Mouse (Mus musculus) heart, postnatal 14 days (tissue): Measurements from ENCODE around the gene Col4a2. TPM values are rescaled to one million over a fixed set of nuclear protein-coding genes. Genes with fewer than 3 reads are reported as not detected.
"Not testable (repeated sequence)": the region's sequence is repeated elsewhere in the genome, so short reads cannot be mapped to it uniquely, and the experiment has no call there.

ENCODE experiments used
- DNase-seq, 2 experiments: peaks; one replicate each; pipeline ENCODE4 v3.0.0; 2021 to 2022
- intact Hi-C: fragments of 180-260 bp; cut with DNase I; formaldehyde crosslinking; loops from one replicate; pipeline ENCODE4 v1.15.1; 2025
- total RNA-seq, 2 experiments: library from RNA; stranded (reverse); gene quantifications; 2 replicates each; pipeline ENCODE4 v1.2.3; 2021

Col4a2 gene
- total RNA-seq, 2 experiments from 2014 or later: 570 to 571 TPM

DNA sequence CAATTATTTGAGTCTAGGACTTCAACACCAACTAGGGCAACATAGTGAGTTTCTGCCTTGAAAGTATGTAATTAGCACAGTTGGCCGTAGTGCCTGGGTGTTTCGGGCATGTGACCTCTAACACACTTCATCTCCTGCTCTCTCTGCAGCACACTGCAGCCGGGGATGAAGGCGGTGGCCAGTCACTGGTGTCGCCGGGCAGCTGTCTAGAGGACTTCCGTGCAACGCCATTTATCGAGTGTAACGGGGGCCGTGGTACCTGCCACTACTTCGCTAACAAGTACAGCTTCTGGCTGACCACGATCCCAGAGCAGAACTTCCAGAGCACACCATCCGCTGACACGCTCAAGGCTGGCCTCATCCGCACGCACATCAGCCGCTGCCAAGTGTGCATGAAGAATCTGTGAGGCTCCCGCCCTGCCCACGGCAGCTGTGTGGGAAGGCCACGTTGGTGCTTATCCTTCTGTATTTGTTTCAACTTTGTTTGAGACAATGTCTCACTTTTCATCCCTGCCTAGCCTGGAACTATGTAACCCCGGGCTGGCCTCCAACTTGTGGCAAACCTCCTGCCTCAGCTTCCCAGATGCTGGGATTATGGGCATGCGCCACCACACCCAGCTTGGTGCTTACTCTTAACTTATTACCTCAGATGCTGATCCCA is 135.4 kb downstream of the Col4a2 start:
- intact Hi-C loops: no loop called here
- DNase-seq: no peak

DNA sequence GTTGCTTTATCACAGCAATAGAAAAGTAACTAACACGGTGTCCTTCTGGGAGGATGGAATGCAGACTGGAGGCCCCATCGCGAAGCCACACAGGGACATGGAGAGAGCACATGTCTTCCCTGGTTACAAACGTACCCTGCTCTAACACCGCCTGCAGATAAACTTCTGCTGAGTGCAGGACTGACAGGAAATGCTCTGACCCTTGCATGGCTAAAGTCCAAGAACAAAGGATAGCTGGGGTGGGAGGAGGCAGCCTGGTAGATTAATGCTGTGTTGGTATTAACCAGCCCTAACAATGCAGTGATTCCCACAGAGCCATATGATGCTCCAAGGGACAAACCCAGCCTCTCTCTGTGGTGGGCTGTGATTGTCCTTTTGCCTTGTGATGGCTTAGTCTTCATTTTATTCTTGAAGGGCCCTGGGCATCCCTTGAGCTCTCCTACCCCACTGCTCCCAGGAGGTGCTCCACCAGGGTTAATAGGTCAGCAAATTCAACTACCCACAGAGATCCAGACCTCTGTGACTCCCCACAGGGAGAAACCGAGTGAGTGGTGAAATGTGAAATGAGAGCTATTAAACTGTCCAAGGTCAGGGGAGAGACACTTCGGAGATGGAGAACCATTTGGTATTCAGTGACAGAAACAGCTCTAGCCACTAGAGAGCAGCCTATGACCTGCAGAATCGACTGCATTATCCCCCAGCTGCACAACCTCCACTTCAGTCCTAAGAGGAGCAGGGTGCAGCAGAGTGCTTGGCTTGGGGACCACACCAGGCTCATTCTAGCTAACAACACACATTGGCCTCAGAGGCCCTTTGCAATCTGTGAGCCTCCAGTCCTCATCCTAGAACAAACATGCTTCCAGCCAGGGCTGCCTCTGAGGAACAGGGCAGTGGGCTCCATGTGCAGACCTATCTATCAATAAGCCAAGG is 137.8 kb downstream of the Col4a2 start:
- DNase-seq: peak in 1 of 2 experiments; percentile 63
- intact Hi-C loops: loop anchor here (2.0 kb wide), 1 partner anchor 36 kb away; no protein-coding TSS in a partner anchor

DNA sequence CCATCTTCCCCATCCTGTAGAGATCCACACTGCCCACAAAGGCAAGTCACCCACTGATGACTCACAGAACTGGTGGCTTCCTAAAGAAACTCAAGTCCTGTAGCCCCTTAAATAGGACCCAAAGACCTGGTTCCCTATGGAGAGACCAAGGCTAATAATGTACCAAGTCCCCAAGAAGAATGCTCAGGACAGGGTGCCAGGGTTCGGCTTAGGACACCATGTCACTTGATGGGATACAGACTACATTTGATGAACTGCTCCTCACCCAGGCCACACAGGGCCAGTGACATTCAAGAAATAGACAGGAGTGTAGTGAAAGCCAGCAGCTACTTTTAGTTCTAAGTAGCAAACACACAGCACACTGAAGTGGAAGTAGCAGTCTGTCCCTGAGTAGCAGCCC is 139.5 kb downstream of the Col4a2 start:
- DNase-seq: no peak
- intact Hi-C loops: no loop called here

DNA sequence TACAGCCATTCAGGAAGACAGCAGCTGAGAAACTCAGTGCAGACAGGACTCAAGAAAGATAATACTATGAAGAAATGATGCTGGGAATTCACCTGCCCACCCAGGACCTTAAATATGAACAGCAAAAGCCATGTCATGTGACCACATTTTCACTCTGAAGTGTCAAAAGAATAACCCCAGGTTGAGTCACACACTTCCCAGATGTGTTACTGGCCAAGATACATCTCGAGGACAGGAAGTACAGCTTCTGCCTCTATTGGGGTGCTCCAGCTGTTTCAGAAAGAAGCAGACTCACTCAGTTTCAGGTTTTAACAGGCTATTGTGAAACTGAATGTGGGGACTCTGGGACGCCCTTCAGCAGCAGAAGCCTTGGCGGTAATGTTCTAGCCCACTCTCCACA is 140.0 kb downstream of the Col4a2 start:
- no peak for DNase-seq
- intact Hi-C loops: no loop called here

DNA sequence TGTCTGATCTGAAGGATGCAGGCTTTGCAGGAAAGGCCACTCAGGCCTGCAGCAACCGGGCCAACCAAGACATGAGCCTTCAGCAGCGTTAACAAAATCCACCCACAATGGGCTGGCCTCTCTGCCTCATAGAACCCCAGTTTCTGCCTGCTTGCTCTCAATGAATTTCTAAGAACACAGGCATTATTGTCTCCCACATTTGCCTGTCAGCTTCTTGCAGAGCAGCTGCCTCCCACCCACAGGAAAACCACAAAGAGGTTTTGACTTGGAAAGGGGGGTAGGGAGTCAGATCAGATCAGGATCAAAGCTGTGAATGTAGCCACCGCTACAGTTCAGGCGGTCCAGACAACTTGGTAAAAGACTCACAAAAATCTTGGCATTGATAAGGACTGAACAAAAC is 140.4 kb downstream of the Col4a2 start:
- no peak for DNase-seq
- intact Hi-C loops: no loop called here

DNA sequence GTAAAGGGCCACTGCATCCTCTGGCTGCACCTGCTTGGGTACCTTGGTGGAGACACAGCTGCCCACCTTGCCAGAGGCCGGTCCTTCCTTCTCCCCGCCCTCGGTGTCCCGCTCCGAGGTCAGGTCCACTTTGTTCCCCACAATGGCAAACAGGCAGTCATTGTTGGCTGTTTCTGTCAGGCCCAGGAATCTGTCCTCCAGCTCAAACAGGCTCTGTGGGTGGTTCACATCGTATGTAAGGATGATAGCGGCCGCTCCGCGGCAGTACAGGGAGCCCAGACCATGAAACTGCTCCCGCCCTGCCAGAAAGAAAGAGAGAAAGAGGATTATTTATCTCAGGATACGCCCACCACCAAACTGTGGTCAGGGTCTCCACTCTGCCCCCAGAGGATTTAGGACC is 141.6 kb downstream of the Col4a2 start:
- intact Hi-C loops: no loop called here
- no peak for DNase-seq

DNA sequence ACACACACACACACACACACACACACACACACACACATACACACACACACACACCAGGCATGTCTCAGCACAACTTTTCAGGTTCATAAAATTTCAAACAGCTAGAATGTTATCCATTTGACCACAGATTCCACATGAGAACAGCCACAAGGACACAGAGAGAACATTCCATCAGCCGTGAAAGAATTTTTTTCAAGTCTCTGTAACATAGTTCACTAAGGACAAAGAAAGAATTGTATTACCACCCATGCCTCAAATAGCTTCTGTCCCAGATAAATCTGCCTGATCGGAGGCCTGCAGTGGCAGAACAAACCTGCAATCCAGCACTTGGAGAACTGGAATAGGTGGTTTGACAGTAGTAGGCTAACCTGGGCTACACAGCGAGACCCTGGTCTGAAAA is 144.7 kb downstream of the Col4a2 start:
- no peak for DNase-seq
- intact Hi-C loops: no loop called here

DNA sequence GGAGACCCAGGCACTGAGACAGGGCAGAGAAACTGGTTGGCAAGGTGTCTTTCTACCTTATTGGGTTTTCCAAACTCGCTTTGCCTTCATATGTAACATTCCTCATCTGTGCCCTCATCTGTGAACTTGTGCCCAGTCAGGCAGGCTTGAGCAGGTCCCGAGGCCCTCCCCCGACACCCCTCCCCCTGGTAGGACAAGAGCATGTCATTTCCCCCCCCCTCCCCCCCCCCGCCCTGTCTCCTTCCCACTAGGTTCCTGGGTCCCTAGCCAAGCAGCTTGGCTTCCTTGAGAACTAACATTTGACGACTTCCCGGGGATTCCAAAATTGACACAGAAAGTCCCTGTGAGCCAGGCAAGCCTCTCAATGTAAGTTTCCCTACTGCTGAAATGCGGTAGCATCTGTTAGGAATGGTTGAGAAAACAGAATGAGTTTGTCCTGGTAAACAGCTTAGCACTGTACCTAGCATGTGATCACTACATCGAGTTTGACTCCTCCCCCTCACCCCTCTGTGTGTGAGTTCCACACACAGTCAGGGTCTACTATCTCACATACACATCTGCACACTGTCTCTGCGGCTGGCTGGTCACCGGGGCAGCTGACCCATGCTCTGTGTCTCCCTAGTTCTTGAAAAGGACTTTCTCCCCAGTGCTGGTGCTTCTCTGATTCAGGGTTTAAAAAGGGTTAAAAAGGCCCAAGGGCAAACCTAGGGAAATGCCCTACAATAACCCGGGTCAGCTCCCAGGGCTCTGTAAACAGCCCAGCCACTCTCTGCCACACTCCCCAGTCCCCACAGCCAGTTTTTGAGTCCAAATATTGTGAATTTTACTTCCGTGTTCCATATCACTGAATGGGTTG is 145.6 kb downstream of the Col4a2 start:
- no peak for DNase-seq
- intact Hi-C loops: no loop called here

DNA sequence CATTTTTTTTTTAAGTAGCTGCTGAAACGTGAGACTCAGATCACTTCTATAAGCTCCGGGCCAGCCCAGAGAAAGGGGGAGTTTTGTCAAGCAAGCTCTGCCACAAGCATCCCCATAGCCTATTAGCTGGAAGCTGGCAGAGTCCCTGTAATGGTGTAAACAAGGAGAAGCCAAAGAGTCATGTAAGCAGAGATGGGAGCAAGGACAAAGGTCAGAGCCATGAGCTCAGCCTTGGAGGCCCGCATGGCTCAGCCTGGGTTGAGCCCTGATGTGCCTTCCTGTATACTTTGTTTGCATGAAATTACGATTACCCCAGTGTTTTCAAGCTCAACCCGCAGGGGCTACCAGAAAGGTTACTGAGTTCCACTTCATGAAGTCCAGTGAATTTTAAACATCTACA is 146.4 kb downstream of the Col4a2 start:
- intact Hi-C loops: no loop called here
- no peak for DNase-seq

DNA sequence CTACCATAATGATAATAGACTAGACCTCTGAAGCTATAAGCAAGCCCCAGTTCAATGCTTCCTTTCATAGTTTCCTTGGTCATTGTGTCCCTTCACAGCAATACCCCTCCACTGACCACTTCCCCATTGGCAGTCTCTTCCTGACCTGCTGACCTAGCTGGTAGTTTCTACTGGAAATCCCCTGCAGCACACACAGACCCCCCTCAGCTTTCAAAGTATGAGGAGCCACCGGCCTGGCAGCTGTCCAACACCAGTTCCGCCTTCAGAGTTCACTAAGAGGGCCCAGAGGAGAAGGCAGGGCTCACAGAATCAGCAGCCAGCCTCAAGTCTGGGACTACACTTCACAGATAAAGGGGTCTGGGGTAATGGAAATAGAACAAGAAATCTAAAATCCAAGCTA is 148.3 kb downstream of the Col4a2 start:
- DNase-seq: peak; percentile 54 to 61
- intact Hi-C loops: no loop called here

DNA sequence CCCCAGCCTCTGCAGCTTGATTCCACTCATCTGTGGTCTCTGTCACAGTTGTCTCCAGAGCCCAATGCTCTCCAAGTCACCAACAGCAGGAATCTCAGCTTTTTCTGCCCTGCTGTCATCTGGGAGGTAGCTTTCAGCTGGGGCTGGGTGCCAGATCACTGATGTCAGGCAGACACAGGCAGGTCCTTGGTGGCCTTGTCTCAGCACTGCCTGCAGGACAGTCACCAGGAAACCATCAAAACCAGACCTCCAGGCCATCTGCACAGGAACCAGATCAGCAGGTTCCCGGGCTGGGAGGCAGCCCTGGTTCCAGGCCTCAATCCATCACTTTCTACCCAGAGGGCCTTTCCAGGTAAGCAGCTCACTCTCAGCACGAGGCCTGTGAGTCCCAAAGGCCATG is 149.2 kb downstream of the Col4a2 start:
- no peak for DNase-seq
- intact Hi-C loops: no loop called here

DNA sequence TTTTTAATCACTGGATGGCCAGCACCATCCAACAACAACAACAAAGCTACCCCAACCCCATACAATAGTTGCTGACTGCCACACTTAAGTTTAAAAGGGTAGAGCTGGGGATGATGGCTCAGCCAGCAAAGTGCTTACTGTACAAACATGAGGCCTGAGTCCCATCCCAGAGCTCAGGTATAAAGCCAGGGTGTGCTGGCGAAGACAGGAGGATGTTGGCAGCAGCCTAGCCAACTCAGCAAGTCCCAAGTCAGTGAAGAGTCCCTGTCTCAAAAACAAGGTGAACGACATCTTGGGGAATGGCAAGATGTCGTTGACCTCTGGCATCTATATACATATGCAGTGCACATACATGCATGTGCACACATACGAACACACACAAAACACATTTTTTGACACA is 150.0 kb downstream of the Col4a2 start:
- intact Hi-C loops: no loop called here
- no peak for DNase-seq

DNA sequence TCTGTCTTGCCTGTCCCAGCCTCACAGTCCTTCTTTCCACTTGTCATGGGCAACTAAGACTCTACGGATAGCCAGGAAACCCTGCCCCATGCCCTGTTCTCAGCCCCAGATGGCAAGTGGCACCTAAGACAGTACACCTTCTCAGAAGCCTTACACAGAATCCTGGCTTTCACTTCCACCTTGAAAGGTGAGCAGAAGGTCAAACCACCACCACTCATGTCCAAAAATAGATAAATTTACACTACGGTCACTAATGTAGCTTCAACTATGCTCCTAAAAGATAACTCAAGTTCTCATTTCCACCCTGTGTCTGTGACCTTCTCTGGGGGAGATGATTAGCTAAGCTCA is 150.9 kb downstream of the Col4a2 start:
- no peak for DNase-seq
- intact Hi-C loops: no loop called here

DNA sequence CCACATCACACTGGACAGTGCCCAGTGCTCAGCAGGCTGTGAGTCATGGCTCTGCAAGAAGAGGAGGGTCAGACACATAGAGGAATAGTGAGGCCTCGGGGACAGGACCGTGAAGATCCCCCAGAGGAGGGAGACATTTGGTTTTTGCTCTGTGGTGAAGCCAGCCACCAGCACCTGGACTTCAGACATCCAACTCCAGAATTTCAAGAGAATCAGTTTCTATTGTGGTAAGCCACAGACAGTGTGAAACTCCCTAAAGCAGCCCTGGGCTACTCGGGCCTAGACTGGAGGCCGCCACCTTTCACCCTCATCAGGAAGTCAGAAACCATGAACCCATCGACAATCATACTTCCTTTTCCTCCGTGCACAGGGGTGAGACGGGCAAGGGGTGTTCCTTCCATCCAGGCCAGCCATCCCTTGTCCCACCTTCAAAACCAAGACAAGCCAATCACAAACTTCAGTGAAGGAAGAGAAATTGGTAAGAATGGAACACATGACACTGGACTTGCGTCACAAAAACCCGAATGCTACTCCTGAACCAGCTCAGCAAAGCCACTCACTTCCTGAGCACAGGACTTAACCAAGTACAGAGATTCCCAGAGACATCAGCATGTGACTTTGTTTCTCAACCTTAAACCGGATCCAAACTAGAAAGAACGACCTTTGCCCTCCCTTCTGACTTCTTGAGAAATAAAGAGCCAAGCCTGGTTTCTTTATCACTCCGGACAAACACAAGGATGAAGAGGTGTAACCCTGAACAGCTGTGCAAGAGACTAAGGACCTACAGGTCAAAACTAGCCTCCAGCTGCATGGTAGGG is 151.5 kb downstream of the Col4a2 start:
- intact Hi-C loops: no loop called here
- no peak for DNase-seq

DNA sequence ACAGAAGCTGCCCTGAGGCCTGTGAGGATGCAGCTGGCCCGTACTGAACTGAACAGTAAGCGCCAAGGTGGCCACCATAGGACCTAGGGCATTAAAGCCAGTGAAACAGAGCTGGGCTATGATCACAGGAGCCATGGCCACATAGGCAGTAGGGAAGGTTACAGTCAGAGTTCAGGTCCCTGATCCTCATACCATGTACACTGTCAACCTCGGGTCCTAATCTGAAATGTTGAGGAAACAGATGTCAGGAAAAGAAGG is 152.0 kb downstream of the Col4a2 start:
- intact Hi-C loops: no loop called here
- no peak for DNase-seq

DNA sequence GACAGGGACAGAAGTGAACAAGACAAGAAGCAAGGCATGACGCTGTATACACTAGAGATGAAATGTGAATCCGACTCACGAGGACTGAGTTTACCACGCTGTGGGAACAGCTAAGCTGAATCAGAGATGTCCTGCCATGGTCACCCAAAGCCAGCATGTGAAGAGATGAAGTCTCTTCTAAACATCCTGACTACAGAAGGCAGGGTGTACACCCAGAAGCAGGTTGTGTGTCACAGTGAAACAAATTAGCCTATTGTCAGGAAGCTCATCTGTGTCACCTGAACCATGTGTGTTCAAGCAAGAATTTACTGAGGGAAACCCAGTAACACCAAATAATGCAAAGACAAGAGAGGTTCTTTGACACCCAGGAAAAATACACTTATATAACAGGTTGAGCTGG is 153.0 kb downstream of the Col4a2 start:
- no peak for DNase-seq
- intact Hi-C loops: no loop called here

DNA sequence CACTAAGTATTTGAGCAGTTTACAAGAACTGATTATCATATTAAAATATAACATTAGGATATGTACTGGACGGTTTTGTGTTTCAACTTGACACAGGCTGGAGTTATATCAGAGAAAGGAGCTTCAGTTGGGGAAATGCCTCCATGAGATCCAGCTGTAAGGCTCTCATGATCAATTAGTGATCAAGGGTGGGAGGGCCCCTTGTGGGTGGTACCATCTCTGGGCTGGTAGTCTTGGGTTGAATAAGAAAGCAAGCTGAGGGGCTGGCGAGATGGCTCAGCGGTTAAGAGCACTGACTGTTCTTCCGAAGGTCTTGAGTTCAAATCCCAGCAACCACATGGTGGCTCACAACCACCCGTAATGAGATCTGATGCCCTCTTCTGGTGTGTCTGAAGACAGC is 153.9 kb downstream of the Col4a2 start:
- intact Hi-C loops: not testable (repeated sequence)

DNA sequence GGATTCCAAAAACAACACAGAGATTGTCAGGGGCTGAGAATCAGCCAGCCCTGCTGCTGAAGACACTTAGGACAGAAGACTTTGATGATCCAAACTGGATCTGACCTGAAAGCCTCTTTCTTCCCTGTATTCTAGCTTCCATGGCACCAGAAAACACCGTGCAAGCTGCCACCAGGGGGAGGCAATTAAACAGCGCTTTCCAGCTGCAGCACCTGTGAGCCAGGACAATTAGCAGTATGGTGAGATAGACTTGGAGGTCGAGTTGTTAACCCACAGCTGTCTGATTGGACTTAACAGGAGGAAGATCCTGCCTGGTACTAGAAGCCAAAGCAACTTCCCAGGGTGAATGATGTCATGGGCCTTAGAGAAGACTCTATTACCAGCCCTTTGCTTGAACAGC is 156.5 kb downstream of the Col4a2 start:
- intact Hi-C loops: loop anchor here (1.0 kb wide), 1 partner anchor 17 kb away; no protein-coding TSS in a partner anchor
- DNase-seq: peak; percentile 54 to 69

More for the DNA sequence above, 153.9 kb downstream of the Col4a2 start:
- DNase-seq: not testable (repeated sequence)

DNA sequence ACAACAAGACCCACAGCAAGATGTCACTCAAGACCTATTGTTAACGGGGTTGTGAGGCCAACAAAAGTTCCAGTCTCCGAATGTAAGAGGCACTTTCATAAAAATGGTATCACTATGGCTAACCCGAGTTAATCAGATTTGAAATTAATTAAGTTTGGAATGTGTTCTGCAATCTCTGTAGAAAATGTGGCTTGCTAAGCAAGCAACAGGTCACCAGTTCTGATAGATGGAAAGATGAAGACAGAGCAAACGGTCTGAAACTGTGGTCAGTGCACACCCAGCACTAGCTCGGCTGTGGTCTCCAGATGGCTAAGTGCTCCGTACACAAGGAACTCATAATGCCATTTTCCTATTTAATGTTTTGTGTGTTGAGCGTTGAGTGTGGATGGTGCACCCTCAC is 158.1 kb downstream of the Col4a2 start:
- DNase-seq: no peak
- intact Hi-C loops: no loop called here

DNA sequence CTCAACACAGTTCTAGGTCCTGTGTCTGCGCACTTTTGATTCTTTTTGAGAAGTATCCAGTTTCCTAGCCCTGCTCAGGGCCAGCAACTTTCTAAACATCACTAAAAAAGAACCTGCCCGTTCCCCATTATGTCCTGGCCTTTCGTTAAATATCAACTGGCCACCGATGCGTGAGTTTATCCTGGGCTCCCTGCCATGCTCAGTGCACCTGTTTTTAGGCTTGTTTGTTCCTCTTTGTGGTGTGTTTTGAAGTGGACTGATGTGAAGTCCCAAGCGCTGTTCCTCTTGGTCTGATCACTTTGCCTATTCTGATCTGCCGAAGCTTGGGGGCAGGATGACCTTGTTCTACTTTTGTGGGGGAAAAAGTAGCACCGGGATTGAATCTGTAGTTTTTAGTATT is 158.7 kb downstream of the Col4a2 start:
- intact Hi-C loops: no loop called here
- DNase-seq: no peak
